Mouse (Mus musculus) megakaryocyte, embryonic 14.5 days (primary cell): ENCODE measurements at regions not wholly inside any gene's neighbourhood (a gene's known extent, or its start where the extent isn't known, plus 50 kb on each side); places are given as distances from the start of the nearest gene placed in this dataset.

Experiments used
- H3K27me3 ChIP-seq: replicated peaks from 2 replicates; pipeline ENCODE3; 2012; ENCODE audit warnings: inconsistent platforms
- H3K36me3 ChIP-seq: replicated peaks from 2 replicates; pipeline ENCODE3; 2012; ENCODE audit warnings: low read length, inconsistent platforms, mixed read lengths
- H3K4me1 ChIP-seq: 2 replicates; pipeline ENCODE4 v1.6.1; 2012; ENCODE audit warnings: inconsistent platforms
- H3K4me3 ChIP-seq: replicated peaks from 2 replicates; pipeline ENCODE3; 2012; ENCODE audit warnings: moderate library complexity, mild to moderate bottlenecking, inconsistent platforms
- H3K9me3 ChIP-seq: 2 replicates; pipeline ENCODE4 v1.6.1; 2012; ENCODE audit warnings: inconsistent platforms
- FLI1 ChIP-seq: IDR thresholded peaks from 2 replicates; pipeline ENCODE4 v1.6.1; 2012; ENCODE audit warnings: low read length, inconsistent platforms, mixed read lengths
- GATA1 ChIP-seq: IDR thresholded peaks from 3 replicates; pipeline ENCODE4 v1.6.1; 2012; ENCODE audit warnings: mixed read lengths, low read length, inconsistent platforms, borderline replicate concordance

DNA sequence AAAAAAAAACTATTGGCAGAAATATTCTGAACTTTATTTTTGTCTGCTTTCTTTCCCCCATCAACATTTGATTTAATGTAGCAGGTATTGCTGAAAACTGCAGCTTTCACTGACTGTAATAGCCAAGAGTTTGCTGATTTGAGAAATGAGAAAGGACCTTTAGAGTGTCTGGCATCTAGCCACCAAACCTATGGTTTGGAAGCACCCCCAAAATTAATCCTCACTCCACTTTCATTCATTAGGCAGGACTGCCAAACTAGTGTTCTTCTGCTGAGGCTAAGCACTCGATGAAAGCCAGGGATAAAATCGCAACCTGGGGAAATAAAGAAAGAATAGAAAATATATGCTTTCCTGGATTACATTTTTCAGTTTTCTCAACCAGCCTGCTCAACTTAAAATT is 320.4 kb downstream of the Atp6ap1l start:
- Histone ChIP-seq H3K4me3 (no peak overlapping the region), H3K9me3 (no peaks in the 10 kb centered on the region), H3K36me3 (no peaks in the 10 kb centered on the region), H3K27me3 (no peaks in the 10 kb centered on the region), H3K4me1 (no peaks in the 10 kb centered on the region)
- TF ChIP-seq GATA1 (no peak), FLI1 (no peak)

DNA sequence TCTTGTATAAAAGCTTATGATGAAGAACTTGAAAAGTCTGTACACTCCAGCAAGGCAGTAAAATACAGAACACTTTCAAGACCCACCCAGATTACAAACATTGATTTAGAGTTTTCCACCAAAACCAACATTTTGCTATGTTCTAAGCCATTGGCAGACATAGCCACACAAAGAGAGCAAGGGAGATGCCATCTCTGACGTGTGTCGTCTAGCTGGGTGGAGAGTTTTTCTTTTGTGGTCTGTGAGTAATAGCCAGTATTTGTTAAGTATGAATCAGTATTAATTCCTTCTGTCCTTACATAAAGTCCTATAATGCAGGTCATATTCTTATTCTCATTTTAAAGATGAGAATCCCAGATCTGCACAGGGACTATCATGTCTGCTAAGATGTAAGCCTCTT is 329.8 kb downstream of the Atp6ap1l start:
- H3K4me3 ChIP-seq, result no peak overlapping the region
- no peaks in the 10 kb centered on the region for H3K4me1 ChIP-seq
- H3K36me3 ChIP-seq, result no peaks in the 10 kb centered on the region
- no peaks in the 10 kb centered on the region for H3K9me3 ChIP-seq
- TF ChIP-seq FLI1 (no peak), GATA1 (no peak)
- no peaks in the 10 kb centered on the region for H3K27me3 ChIP-seq

DNA sequence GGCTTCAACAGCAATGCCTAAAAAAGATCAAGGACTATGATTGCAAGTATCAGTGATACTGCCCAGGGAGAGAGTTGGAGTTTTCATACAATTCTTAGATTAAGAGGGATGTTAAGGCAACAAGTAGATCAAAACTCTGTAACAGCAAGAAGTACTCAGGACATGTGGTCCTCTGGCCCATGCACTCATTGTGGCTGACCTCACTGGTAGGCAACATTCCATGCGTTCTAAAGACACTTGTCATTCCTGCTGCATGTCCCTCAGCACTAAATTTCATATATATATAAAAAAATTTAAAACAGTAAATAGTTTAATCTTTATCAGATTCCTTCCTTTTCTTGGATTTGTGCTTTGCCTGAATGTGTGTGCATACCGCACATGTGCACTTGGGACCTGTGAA is 332.6 kb downstream of the Atp6ap1l start:
- Histone ChIP-seq H3K9me3 (no peaks in the 10 kb centered on the region), H3K4me3 (no peak overlapping the region), H3K4me1 (no peaks in the 10 kb centered on the region), H3K27me3 (no peaks in the 10 kb centered on the region), H3K36me3 (no peaks in the 10 kb centered on the region)
- no peak for TF ChIP-seq FLI1
- no peak for TF ChIP-seq GATA1

DNA sequence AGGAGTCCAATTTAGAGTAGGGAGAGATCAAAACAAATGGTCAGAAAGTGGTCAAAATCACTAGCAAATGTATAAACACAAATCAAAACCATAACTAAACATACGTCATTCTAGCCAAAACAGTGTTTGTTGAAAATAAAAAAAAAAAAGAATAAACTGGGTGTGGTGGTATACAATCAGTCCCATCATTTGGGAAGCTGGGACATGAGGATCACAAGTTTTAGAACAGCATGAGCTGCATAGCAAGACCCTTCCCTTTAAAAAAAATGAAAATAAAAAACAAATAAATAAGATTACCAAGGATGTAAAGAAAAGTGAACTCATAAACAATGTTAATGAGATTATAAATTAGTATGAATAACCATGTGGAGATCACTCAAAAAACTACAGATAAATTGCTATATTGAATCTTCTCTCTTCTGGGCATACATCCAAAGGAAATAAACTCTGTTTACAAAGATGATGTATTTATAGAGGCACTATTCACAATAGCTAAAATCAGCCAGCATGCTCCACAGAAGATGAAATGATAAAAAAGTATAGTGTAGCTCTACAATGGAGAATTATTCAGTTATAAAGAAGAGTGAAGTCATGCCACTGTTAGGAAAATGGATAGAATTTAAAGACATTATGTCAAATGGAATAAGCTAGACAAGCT is 341.8 kb downstream of the Atp6ap1l start:
- Histone ChIP-seq H3K4me1 (no peaks in the 10 kb centered on the region), H3K4me3 (no peak overlapping the region), H3K9me3 (no peaks in the 10 kb centered on the region), H3K36me3 (no peaks in the 10 kb centered on the region), H3K27me3 (no peaks in the 10 kb centered on the region)
- TF ChIP-seq GATA1 (no peak), FLI1 (no peak)

GRCm38 (mm10) chr13:90560095-90560494 is 345.1 kb downstream of the Atp6ap1l start:
- Histone ChIP-seq H3K27me3 (no peaks in the 10 kb centered on the region), H3K4me3 (no peak overlapping the region), H3K36me3 (no peaks in the 10 kb centered on the region), H3K4me1 (no peaks in the 10 kb centered on the region), H3K9me3 (0 out of 2 replicates have a peak, but pooled peaks cover 3% of the 10 kb centered on the region)
- no peak for TF ChIP-seq GATA1
- no peak for TF ChIP-seq FLI1

DNA sequence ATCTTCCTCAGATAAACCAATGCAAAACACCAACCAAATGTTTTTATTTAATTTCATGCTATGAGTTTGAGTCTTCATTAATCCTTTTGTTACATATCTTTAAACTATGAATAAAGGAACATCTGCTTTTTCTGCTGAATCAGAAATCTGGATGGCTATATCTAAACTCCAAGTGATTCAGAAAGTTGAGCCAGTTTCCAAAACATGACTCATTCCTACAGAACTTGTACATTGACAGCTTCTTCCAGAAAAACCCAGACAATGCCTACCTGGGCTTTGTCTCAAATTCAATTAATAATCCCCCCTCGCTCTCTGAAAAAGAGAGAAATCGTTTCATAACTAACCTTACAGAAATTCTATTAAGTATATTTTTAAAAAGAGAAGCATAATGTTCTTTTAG is 345.7 kb downstream of the Atp6ap1l start:
- Histone ChIP-seq H3K27me3 (no peaks in the 10 kb centered on the region), H3K4me1 (no peaks in the 10 kb centered on the region), H3K4me3 (no peak overlapping the region), H3K36me3 (no peaks in the 10 kb centered on the region), H3K9me3 (0 out of 2 replicates have a peak, but pooled peaks cover 3% of the 10 kb centered on the region)
- TF ChIP-seq FLI1 (no peak), GATA1 (no peak)

DNA sequence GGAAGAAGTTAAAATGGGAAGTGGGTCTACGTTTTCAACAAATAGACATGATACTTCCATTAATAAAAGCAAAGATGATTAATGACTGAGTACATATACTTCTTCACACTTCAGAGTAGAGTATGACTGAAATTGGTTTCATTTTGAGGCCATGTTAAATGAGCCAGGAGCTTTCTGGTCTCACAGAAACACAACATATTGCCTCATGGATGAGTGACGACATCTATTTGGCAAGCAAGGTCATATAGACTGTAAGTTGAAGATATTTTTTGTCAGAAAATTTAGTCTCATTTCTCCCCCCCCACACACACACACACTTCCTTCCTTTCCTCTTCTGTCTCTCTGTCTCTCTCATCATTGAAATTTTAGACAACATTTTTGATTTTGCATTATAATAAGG is 354.0 kb downstream of the Atp6ap1l start:
- Histone ChIP-seq H3K27me3 (no peaks in the 10 kb centered on the region), H3K4me1 (no peaks in the 10 kb centered on the region), H3K9me3 (0 out of 2 replicates have a peak, but pooled peaks cover 2% of the 10 kb centered on the region), H3K36me3 (no peaks in the 10 kb centered on the region), H3K4me3 (no peak overlapping the region)
- no peak for TF ChIP-seq FLI1
- no peak for TF ChIP-seq GATA1

GRCm38 (mm10) chr13:90546288-90547035 is 358.7 kb downstream of the Atp6ap1l start:
- Histone ChIP-seq H3K36me3 (no peaks in the 10 kb centered on the region), H3K9me3 (no peaks in the 10 kb centered on the region), H3K4me3 (no peak overlapping the region), H3K27me3 (no peaks in the 10 kb centered on the region), H3K4me1 (no peaks in the 10 kb centered on the region)
- no peak for TF ChIP-seq FLI1
- no peak for TF ChIP-seq GATA1

DNA sequence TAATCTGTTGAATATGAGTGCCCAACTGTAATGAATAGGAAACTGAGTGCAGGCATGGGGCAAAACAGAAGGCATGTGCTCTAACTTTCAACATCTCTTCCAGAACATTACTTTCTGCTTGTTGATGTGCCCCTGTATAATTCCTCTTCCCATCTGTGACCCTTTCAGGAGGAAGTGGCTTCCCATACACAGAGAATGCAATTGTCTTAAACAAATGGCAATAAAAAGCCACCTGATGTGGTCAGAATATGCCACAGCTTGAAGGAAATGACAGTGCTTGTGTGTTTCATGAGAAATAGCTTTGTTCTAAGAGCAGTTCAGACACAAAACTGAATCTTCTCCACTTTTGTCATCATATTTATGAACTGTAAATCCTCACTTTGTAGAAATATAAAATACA is 359.3 kb downstream of the Atp6ap1l start:
- H3K4me3 ChIP-seq, result no peak overlapping the region
- TF ChIP-seq FLI1, result no peak
- no peaks in the 10 kb centered on the region for H3K36me3 ChIP-seq
- no peaks in the 10 kb centered on the region for H3K4me1 ChIP-seq
- no peaks in the 10 kb centered on the region for H3K9me3 ChIP-seq
- H3K27me3 ChIP-seq, result no peaks in the 10 kb centered on the region

- no peaks in the 10 kb centered on the region for H3K27me3 ChIP-seq
- TF ChIP-seq FLI1, result no peak
- no peak for TF ChIP-seq GATA1
- no peaks in the 10 kb centered on the region for H3K4me1 ChIP-seq
- H3K4me3 ChIP-seq, result no peak overlapping the region
- H3K36me3 ChIP-seq, result no peaks in the 10 kb centered on the region
- H3K9me3 ChIP-seq, result peaks cover 5% of the 10 kb centered on the region; the same call in 1 of the 2 replicates
These were observed 367.6 kb downstream of the Atp6ap1l start for GRCm38 (mm10) chr13:90537525-90537924.

GRCm38 (mm10) chr13:90526998-90527397 is 378.2 kb downstream of the Atp6ap1l start:
- no peak for TF ChIP-seq GATA1
- TF ChIP-seq FLI1, result no peak
- no peaks in the 10 kb centered on the region for H3K4me1 ChIP-seq

More at GRCm38 (mm10) chr13:90526998-90527397, 378.2 kb downstream of the Atp6ap1l start:
- Histone ChIP-seq H3K27me3 (no peaks in the 10 kb centered on the region), H3K4me3 (no peak overlapping the region), H3K9me3 (no peaks in the 10 kb centered on the region), H3K36me3 (no peaks in the 10 kb centered on the region)
